Mouse (Mus musculus) adrenal gland, adult 18-20 months (tissue): Measurements from ENCODE around the gene Lilrb4a. TPM values are rescaled to one million over a fixed set of nuclear protein-coding genes. Genes with fewer than 3 reads are reported as not detected.
"Not testable (repeated sequence)": the region's sequence is repeated elsewhere in the genome, so short reads cannot be mapped to it uniquely, and the experiment has no call there.

Experiments
- DNase-seq, 2 experiments: peaks; one replicate each; pipeline ENCODE4 v3.0.0; 2021 to 2022; ENCODE audit warnings: low spot score in 2 of 2
- long read RNA-seq, 2 experiments: library from polyadenylated mRNA; stranded (forward); transcript quantifications; one replicate each; pipeline ENCODE4 v2.0.0; 2021
- total RNA-seq, 2 experiments: library from RNA; stranded (reverse); gene quantifications; 1 replicate in 1 of 2; 2 replicates in 1 of 2; pipeline ENCODE4 v1.2.3; 2021

The Lilrb4a gene
- 1 to 10 TPM; 4.0 to 4.9 TPM for total RNA-seq
- long read RNA-seq, experiment 1, partial matches to known transcripts = 0 of 6 reads
- long read RNA-seq, experiment 1, other reads (novel, unspliced or antisense) = 4 of 6 reads
- long read RNA-seq, experiment 2, partial matches to known transcripts = 0 of 5 reads
- long read RNA-seq, experiment 2, other reads (novel, unspliced or antisense) = 2 of 5 reads

- not testable (repeated sequence) for DNase-seq
Observed at GRCm38 (mm10) chr10:51490691-51491090, at the start of gene Lilrb4a. Gene Lilrb4a, plus strand, starts transcription at chr10:51490956.

GRCm38 (mm10) chr10:51451610-51452009 lies 39.1 kb upstream of the Lilrb4a start:
- no peak for DNase-seq

- DNase-seq = no peak
Observed at GRCm38 (mm10) chr10:51453616-51454298, 37.0 kb upstream of the Lilrb4a start.

GRCm38 (mm10) chr10:51454365-51454764 lies 36.4 kb upstream of the Lilrb4a start:
- DNase-seq = no peak

- DNase-seq = no peak
Observed at GRCm38 (mm10) chr10:51455762-51456161, 35.0 kb upstream of the Lilrb4a start.

GRCm38 (mm10) chr10:51456369-51456768 lies 34.4 kb upstream of the Lilrb4a start:
- no peak for DNase-seq

GRCm38 (mm10) chr10:51463800-51464199 lies 27.0 kb upstream of the Lilrb4a start:
- not testable (repeated sequence) for DNase-seq

- DNase-seq = not testable (repeated sequence)
Observed at GRCm38 (mm10) chr10:51480397-51480796, 10.4 kb upstream of the Lilrb4a start, which contains the start of the genes Gm49339 and Lilr4b. Gene Gm49339, plus strand, starts transcription at chr10:51480612. Gene Lilr4b, plus strand, starts transcription at chr10:51480632.

GRCm38 (mm10) chr10:51520021-51520420 lies 29.3 kb downstream of the Lilrb4a start:
- DNase-seq = no peak

GRCm38 (mm10) chr10:51521453-51521852 lies 30.7 kb downstream of the Lilrb4a start:
- DNase-seq = no peak

GRCm38 (mm10) chr10:51526090-51526489 lies 35.3 kb downstream of the Lilrb4a start:
- no peak for DNase-seq

- no peak for DNase-seq
Observed at GRCm38 (mm10) chr10:51526633-51527032, 35.9 kb downstream of the Lilrb4a start.

GRCm38 (mm10) chr10:51528840-51529434 lies 38.2 kb downstream of the Lilrb4a start:
- no peak for DNase-seq

GRCm38 (mm10) chr10:51529497-51529896 lies 38.7 kb downstream of the Lilrb4a start:
- DNase-seq = no peak

- no peak for DNase-seq
Observed at GRCm38 (mm10) chr10:51530813-51531212, 40.1 kb downstream of the Lilrb4a start.

Other genes starting within 250 kb of the Lilrb4a start
- 1 to 10 TPM; 1.7 to 5.1 TPM for gene Gm49339, start 10.3 kb upstream of the Lilrb4a start, total RNA-seq
- gene Lilr4b, start 10.3 kb upstream of the Lilrb4a start, total RNA-seq = 1 to 10 TPM; 3.7 to 7.0 TPM
- gene Fam162b, start 99.6 kb downstream of the Lilrb4a start, total RNA-seq = not detected
- not detected for gene Gprc6a, start 140.5 kb downstream of the Lilrb4a start, total RNA-seq
- gene Rfx6, start 186.8 kb downstream of the Lilrb4a start, total RNA-seq = not detected